Mouse (Mus musculus) liver, postnatal 0 days (tissue): ENCODE results near the gene Mroh8. TPM values are rescaled to one million over a fixed set of nuclear protein-coding genes. Genes with fewer than 3 reads are reported as not detected.

Experiments
- ATAC-seq: fragments of 200-750 bp; cut with Nextera tagmentation; 2 replicates; pipeline ENCODE4 v1.8.0; 2017; ENCODE audit warnings: mild to moderate bottlenecking, moderate library complexity
- DNase-seq: peaks from one replicate; pipeline ENCODE4 v3.0.0-alpha.2; 2016
- H3K27ac ChIP-seq: fragments of 300-500 bp; sonication (generic); 2 replicates; pipeline ENCODE4 v1.5.1; 2014; ENCODE audit warnings: antibody characterized with exemption, moderate library complexity, mild to moderate bottlenecking, low read depth
- H3K27me3 ChIP-seq: fragments of 300-500 bp; sonication (generic); 2 replicates; pipeline ENCODE4 v1.6.1; 2014; ENCODE audit warnings: low read length, control low read depth, mixed read lengths; ENCODE audit not compliant: insufficient read depth
- H3K36me3 ChIP-seq: fragments of 300-500 bp; sonication (generic); replicated peaks from 2 replicates; pipeline ENCODE4 v1.6.1; 2014; ENCODE audit warnings: mild to moderate bottlenecking, control low read depth, low read length, moderate library complexity, mixed read lengths; ENCODE audit not compliant: insufficient read depth
- H3K4me1 ChIP-seq: fragments of 300-500 bp; sonication (generic); 2 replicates; pipeline ENCODE4 v1.6.1; 2014; ENCODE audit warnings: antibody characterized with exemption, mild to moderate bottlenecking, control low read depth; ENCODE audit not compliant: insufficient read depth
- H3K4me2 ChIP-seq: fragments of 300-500 bp; sonication (generic); 2 replicates; pipeline ENCODE4 v1.6.1; 2014; ENCODE audit warnings: low read depth, mild to moderate bottlenecking, low read length, moderate library complexity, mixed read lengths
- H3K4me3 ChIP-seq: fragments of 300-500 bp; sonication (generic); 2 replicates; pipeline ENCODE4 v1.5.1; 2014; ENCODE audit warnings: low read depth, low read length
- H3K9ac ChIP-seq: fragments of 300-500 bp; sonication (generic); replicated peaks from 2 replicates; pipeline ENCODE4 v1.6.1; 2014; ENCODE audit warnings: mild to moderate bottlenecking, moderate library complexity
- H3K9me3 ChIP-seq: fragments of 300-500 bp; sonication (generic); 2 replicates; pipeline ENCODE4 v1.6.1; 2016; ENCODE audit warnings: mild to moderate bottlenecking, control low read depth, low read length, mixed read lengths
- CTCF ChIP-seq: sonication (generic); IDR thresholded peaks from 2 replicates; pipeline ENCODE4 v1.5.1; 2016; ENCODE audit warnings: antibody characterized with exemption, low read depth
- EP300 ChIP-seq: IDR thresholded peaks from 2 replicates; pipeline ENCODE4 v1.6.1; 2016; ENCODE audit warnings: antibody characterized with exemption, low read depth, mild to moderate bottlenecking
- WGBS: fragments of 180-500 bp; shearing (Covaris S2); extraction: QIAGEN DNeasy Blood & Tissue Kit; methylation state at CpG from one replicate; pipeline ENCODE4 v1.1.7; 2014; ENCODE audit not compliant: insufficient replicate concordance; 5-methylcytosine and 5-hydroxymethylcytosine counted together
- polyA plus RNA-seq: library from polyadenylated mRNA; unstranded; fragments of >200 nt; fragmentation: Nextera tagmentation; extraction: Ambion mirVana; gene quantifications from 2 replicates; pipeline ENCODE4 v1.2.1, GENCODE M21; 2015

Mroh8 gene
- polyA plus RNA-seq, 1 experiment from 2014 or later = 0.07 TPM

DNA sequence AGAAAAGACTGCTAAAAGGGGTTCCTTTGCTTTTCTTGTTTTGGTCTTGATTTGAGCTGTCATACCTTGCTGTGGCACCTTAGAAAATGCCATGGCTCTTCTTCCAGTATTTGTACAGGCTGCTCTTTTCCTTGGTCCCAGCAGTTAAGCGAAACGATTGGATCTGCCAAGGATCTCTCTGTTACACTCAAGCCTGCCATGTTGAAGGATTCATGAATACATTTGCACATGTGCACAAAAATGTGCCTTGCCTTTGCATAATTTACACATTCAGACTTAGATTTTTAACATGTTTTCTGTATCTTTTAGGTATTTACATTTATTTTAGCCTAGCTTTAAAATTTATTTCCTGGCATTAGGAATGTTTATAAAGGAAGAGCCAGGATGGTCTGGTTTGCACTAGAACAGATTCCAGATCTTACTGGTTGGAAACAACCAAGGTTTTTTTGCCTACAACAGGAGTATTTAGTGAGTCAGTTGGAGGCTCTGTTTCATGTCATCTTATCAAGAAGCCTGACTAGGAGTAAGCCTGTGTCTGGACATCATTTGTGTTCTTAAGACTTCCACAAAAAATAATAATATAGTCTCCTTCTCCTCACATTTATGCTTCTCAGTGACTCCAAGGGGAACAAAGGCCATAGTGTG is 29.0 kb upstream of the Mroh8 start:
- no peaks in the 10 kb centered on the region for H3K27me3 ChIP-seq
- peaks cover 74% of the 10 kb centered on the region for H3K36me3 ChIP-seq
- no peaks in the 10 kb centered on the region for H3K4me1 ChIP-seq
- no peak overlapping the region for H3K9ac ChIP-seq
- H3K27ac ChIP-seq = no peak overlapping the region
- WGBS = 82% methylated on average over 2 of the region's 2 CpGs
- DNase-seq = no peak
- TF ChIP-seq EP300 = no peak
- no peak for TF ChIP-seq CTCF
- no peak overlapping the region for H3K4me3 ChIP-seq
- ATAC-seq = no peak
- H3K9me3 ChIP-seq = no peaks in the 10 kb centered on the region
- no peak overlapping the region for H3K4me2 ChIP-seq

- H3K27ac ChIP-seq = no peak overlapping the region
Observed at GRCm38 (mm10) chr2:157307715-157308265, 28.4 kb upstream of the Mroh8 start.

GRCm38 (mm10) chr2:157306091-157307032 is 27.0 kb upstream of the Mroh8 start:
- 81% methylated on average over 7 of the region's 7 CpGs for WGBS
- Histone ChIP-seq H3K27ac (no peak overlapping the region), H3K4me2 (no peak overlapping the region), H3K27me3 (no peaks in the 10 kb centered on the region), H3K36me3 (peaks cover 74% of the 10 kb centered on the region), H3K4me1 (no peaks in the 10 kb centered on the region), H3K9me3 (no peaks in the 10 kb centered on the region), H3K4me3 (no peak overlapping the region), H3K9ac (no peak overlapping the region)
- TF ChIP-seq EP300 = no peak
- no peak for TF ChIP-seq CTCF
- DNase-seq = no peak
- ATAC-seq = no peak

More at GRCm38 (mm10) chr2:157307715-157308265, 28.4 kb upstream of the Mroh8 start:
- Histone ChIP-seq H3K9ac (no peak overlapping the region), H3K36me3 (peaks cover 73% of the 10 kb centered on the region), H3K4me1 (no peaks in the 10 kb centered on the region), H3K9me3 (no peaks in the 10 kb centered on the region), H3K4me3 (no peak overlapping the region), H3K4me2 (no peak overlapping the region), H3K27me3 (no peaks in the 10 kb centered on the region)
- 84% methylated on average over 4 of the region's 4 CpGs for WGBS
- no peak for ATAC-seq
- TF ChIP-seq EP300 = no peak
- no peak for TF ChIP-seq CTCF
- no peak for DNase-seq

DNA sequence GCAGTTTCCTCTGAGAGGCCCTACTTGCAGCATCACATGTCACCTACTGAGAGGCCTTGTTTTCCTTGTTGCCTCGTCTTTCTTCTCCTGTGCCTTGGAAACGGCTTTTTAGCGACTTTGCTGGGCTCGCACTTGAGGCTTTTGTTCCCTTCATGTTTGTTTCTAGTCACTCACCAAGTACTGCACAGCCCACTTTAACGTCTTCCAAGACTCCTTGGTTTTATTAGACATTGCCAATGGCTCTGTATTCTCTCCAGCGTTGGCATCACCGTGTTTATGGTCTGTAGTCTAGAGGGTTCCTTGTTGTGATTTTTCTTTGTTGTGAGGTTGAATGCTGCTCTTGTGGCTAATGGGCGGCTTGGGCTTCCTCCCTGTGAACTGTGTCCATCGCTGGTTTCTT is 23.7 kb upstream of the Mroh8 start:
- 85% methylated on average over 9 of the region's 9 CpGs for WGBS
- peaks cover 70% of the 10 kb centered on the region for H3K36me3 ChIP-seq

GRCm38 (mm10) chr2:157300051-157300450 is 20.7 kb upstream of the Mroh8 start:
- no peaks in the 10 kb centered on the region for H3K27me3 ChIP-seq
- no peak overlapping the region for H3K4me3 ChIP-seq
- H3K9ac ChIP-seq = no peak overlapping the region
- no peaks in the 10 kb centered on the region for H3K9me3 ChIP-seq
- no peaks in the 10 kb centered on the region for H3K4me1 ChIP-seq
- peaks cover 79% of the 10 kb centered on the region for H3K36me3 ChIP-seq
- no peak overlapping the region for H3K4me2 ChIP-seq
- no peak overlapping the region for H3K27ac ChIP-seq
- no peak for ATAC-seq
- WGBS = 87% methylated on average over 6 of the region's 6 CpGs
- DNase-seq = no peak
- no peak for TF ChIP-seq CTCF
- TF ChIP-seq EP300 = no peak

More for the DNA sequence above, 23.7 kb upstream of the Mroh8 start:
- H3K4me2 ChIP-seq = no peak overlapping the region
- TF ChIP-seq CTCF = no peak
- TF ChIP-seq EP300 = no peak
- H3K27me3 ChIP-seq = no peaks in the 10 kb centered on the region
- no peak overlapping the region for H3K27ac ChIP-seq
- no peak overlapping the region for H3K4me3 ChIP-seq
- no peak for DNase-seq
- no peaks in the 10 kb centered on the region for H3K4me1 ChIP-seq
- no peak for ATAC-seq
- H3K9me3 ChIP-seq = no peaks in the 10 kb centered on the region
- H3K9ac ChIP-seq = no peak overlapping the region

GRCm38 (mm10) chr2:157296105-157296689 is 16.8 kb upstream of the Mroh8 start:
- no peak for ATAC-seq
- Histone ChIP-seq H3K9me3 (no peaks in the 10 kb centered on the region), H3K27me3 (no peaks in the 10 kb centered on the region), H3K9ac (no peak overlapping the region), H3K4me3 (no peak overlapping the region), H3K36me3 (peaks cover 86% of the 10 kb centered on the region), H3K4me1 (no peaks in the 10 kb centered on the region), H3K27ac (no peak overlapping the region), H3K4me2 (no peak overlapping the region)
- no peak for DNase-seq
- no peak for TF ChIP-seq CTCF
- WGBS = 82% methylated on average over 7 of the region's 7 CpGs
